Mouse (Mus musculus): Measurements from ENCODE around the gene Zfp579. TPM values are rescaled to one million over a fixed set of nuclear protein-coding genes. Genes with fewer than 3 reads are reported as not detected.

Zfp579 gene
- total and polyA plus RNA-seq, 3 experiments, result 12.3 to 51.8 (median 14.0) TPM

GRCm38 (mm10) chr7:4937392-4937791 lies 58.6 kb downstream of the Zfp579 start:
- Histone ChIP-seq H3K4me3 (no peak overlapping the region), H3K79me2 (replicated peaks; ENCODE audit: control insufficient read depth, insufficient read depth, low read length) (no peaks in the 10 kb centered on the region), H3K36me3 (ENCODE audit: control insufficient read depth, insufficient read depth, low read length) (no peaks in the 10 kb centered on the region), H3K27me3 (ENCODE audit: control insufficient read depth, insufficient read depth, low read length) (no peaks in the 10 kb centered on the region), H3K27ac (no peak overlapping the region), H3K4me1 (ENCODE audit: control insufficient read depth, insufficient read depth, low read length) (no peaks in the 10 kb centered on the region), H3K9ac (ENCODE audit: low read depth, low read length) (no peak overlapping the region)
- TF ChIP-seq EP300 (IDR thresholded peaks at IDR 0.05; ENCODE audit: insufficient read depth, low read depth, low read length) (no peak), POLR2A (IDR thresholded peaks at IDR 0.05; ENCODE audit: insufficient read depth, low read depth, low read length) (no peak), CTCF (IDR thresholded peaks at IDR 0.05) (no peak)
- DNase-seq, result no peak
- 70% methylated on average over 11 of the region's 11 CpGs for WGBS
- intact Hi-C loops (cut with DNase I), result loop anchor here (10.0 kb wide), 1 partner anchor 313 kb away; no protein-coding TSS in a partner anchor

GRCm38 (mm10) chr7:4936832-4937231 lies 59.1 kb downstream of the Zfp579 start:
- no peak overlapping the region for H3K27ac ChIP-seq
- no peaks in the 10 kb centered on the region for H3K79me2 ChIP-seq (replicated peaks; ENCODE audit: control insufficient read depth, insufficient read depth, low read length)
- no peaks in the 10 kb centered on the region for H3K36me3 ChIP-seq (ENCODE audit: control insufficient read depth, insufficient read depth, low read length)
- no peak overlapping the region for H3K9ac ChIP-seq (ENCODE audit: low read depth, low read length)
- H3K4me3 ChIP-seq, result no peak overlapping the region
- DNase-seq, result no peak
- intact Hi-C loops (cut with DNase I), result loop anchor here (10.0 kb wide), 1 partner anchor 312 kb away; no protein-coding TSS in a partner anchor
- TF ChIP-seq POLR2A (IDR thresholded peaks at IDR 0.05; ENCODE audit: insufficient read depth, low read depth, low read length), result no peak
- TF ChIP-seq CTCF (IDR thresholded peaks at IDR 0.05), result no peak
- TF ChIP-seq EP300 (IDR thresholded peaks at IDR 0.05; ENCODE audit: insufficient read depth, low read depth, low read length), result no peak
- no peaks in the 10 kb centered on the region for H3K27me3 ChIP-seq (ENCODE audit: control insufficient read depth, insufficient read depth, low read length)
- 42% methylated on average over 10 of the region's 10 CpGs for WGBS
- no peaks in the 10 kb centered on the region for H3K4me1 ChIP-seq (ENCODE audit: control insufficient read depth, insufficient read depth, low read length)

GRCm38 (mm10) chr7:4934160-4934914 lies 61.6 kb downstream of the Zfp579 start:
- TF ChIP-seq CTCF (IDR thresholded peaks at IDR 0.05) (peak; percentile 30; the same call in 1 of the 2 replicates), POLR2A (IDR thresholded peaks at IDR 0.05; ENCODE audit: insufficient read depth, low read depth, low read length) (no peak)
- intact Hi-C loops (cut with DNase I), result loop anchor here (10.0 kb wide), 1 partner anchor 310 kb away; no protein-coding TSS in a partner anchor
- DNase-seq, result no peak
- no peaks in the 10 kb centered on the region for H3K27me3 ChIP-seq (ENCODE audit: control insufficient read depth, insufficient read depth, low read length)
- H3K9ac ChIP-seq (ENCODE audit: low read depth, low read length), result no peak overlapping the region
- no peaks in the 10 kb centered on the region for H3K4me1 ChIP-seq (ENCODE audit: control insufficient read depth, insufficient read depth, low read length)
- no peak overlapping the region for H3K27ac ChIP-seq
- H3K79me2 ChIP-seq (replicated peaks; ENCODE audit: control insufficient read depth, insufficient read depth, low read length), result no peaks in the 10 kb centered on the region
- H3K4me3 ChIP-seq, result no peak overlapping the region
- H3K36me3 ChIP-seq (ENCODE audit: control insufficient read depth, insufficient read depth, low read length), result no peaks in the 10 kb centered on the region
- WGBS, result 71% methylated on average over 4 of the region's 4 CpGs

Other genes with a start within 250 kb of the Zfp579 start
Only the 30 nearest of the 31 such genes appear.
- gene Fam71e2, start 224.9 kb downstream of the Zfp579 start, total RNA-seq (2021), result not detected
- 0.09 and 0.35 TPM in 2 replicates for gene Fam71e2, start 224.9 kb downstream of the Zfp579 start, polyA plus RNA-seq (2012; rRNA removed)
- gene Il11, start 213.3 kb downstream of the Zfp579 start, total RNA-seq (2021), result not detected
- 0.15 TPM in 1 of 2 replicates, not detected in the other for gene Il11, start 213.3 kb downstream of the Zfp579 start, polyA plus RNA-seq (2012; rRNA removed)
- not detected for gene Tmem190, start 213.2 kb downstream of the Zfp579 start, total RNA-seq (2021)
- gene Tmem190, start 213.2 kb downstream of the Zfp579 start, polyA plus RNA-seq (2012; rRNA removed), result 0.29 TPM in 1 of 2 replicates, not detected in the other
- gene Tmem238, start 206.5 kb downstream of the Zfp579 start, total RNA-seq (2021), result 1 to 10 TPM; 5.3 to 5.4 TPM
- 2.2 and 4.3 TPM in 2 replicates for gene Tmem238, start 206.5 kb downstream of the Zfp579 start, polyA plus RNA-seq (2012; rRNA removed)
- gene Rpl28, start 203.3 kb downstream of the Zfp579 start, total RNA-seq (2021), result 100 to 1,000 TPM; 492 to 575 TPM
- 135 and 202 TPM in 2 replicates for gene Rpl28, start 203.3 kb downstream of the Zfp579 start, polyA plus RNA-seq (2012; rRNA removed)
- gene Ube2s, start 183.6 kb downstream of the Zfp579 start, total RNA-seq (2021), result 10 to 100 TPM; 85.1 to 99.1 TPM
- gene Ube2s, start 183.6 kb downstream of the Zfp579 start, polyA plus RNA-seq (2012; rRNA removed), result 167 and 265 TPM in 2 replicates
- gene Shisa7, start 151.5 kb downstream of the Zfp579 start, total RNA-seq (2021), result under 1 TPM in 1 of 2 experiments, not detected in 1; 0.07 TPM
- gene Shisa7, start 151.5 kb downstream of the Zfp579 start, polyA plus RNA-seq (2012; rRNA removed), result 0.09 and 0.12 TPM in 2 replicates
- 1 to 10 TPM; 3.5 to 3.8 TPM for gene Isoc2b, start 125.9 kb downstream of the Zfp579 start, total RNA-seq (2021)
- 10.0 and 10.3 TPM in 2 replicates for gene Isoc2b, start 125.9 kb downstream of the Zfp579 start, polyA plus RNA-seq (2012; rRNA removed)
- gene Isoc2a, start 119.0 kb downstream of the Zfp579 start, total RNA-seq (2021), result 10 to 100 TPM; 48.9 to 55.5 TPM
- 29.3 and 30.6 TPM in 2 replicates for gene Isoc2a, start 119.0 kb downstream of the Zfp579 start, polyA plus RNA-seq (2012; rRNA removed)
- gene Gm36210, start 89.6 kb downstream of the Zfp579 start, total RNA-seq (2021), result under 1 TPM in 1 of 2 experiments, not detected in 1; 0.18 TPM
- gene Gm36210, start 89.6 kb downstream of the Zfp579 start, polyA plus RNA-seq (2012; rRNA removed), result 0.20 and 0.29 TPM in 2 replicates
- gene Zfp628, start 80.9 kb downstream of the Zfp579 start, total RNA-seq (2021), result 1 to 10 TPM; 6.8 to 9.4 TPM
- 6.1 and 7.5 TPM in 2 replicates for gene Zfp628, start 80.9 kb downstream of the Zfp579 start, polyA plus RNA-seq (2012; rRNA removed)
- gene Nat14, start 74.1 kb downstream of the Zfp579 start, total RNA-seq (2021), result 1 to 10 TPM; 5.6 to 5.8 TPM
- gene Nat14, start 74.1 kb downstream of the Zfp579 start, polyA plus RNA-seq (2012; rRNA removed), result 3.5 TPM in 2 replicates
- 1 to 10 TPM; 1.7 to 2.9 TPM for gene Ssc5d, start 70.4 kb downstream of the Zfp579 start, total RNA-seq (2021)
- gene Ssc5d, start 70.4 kb downstream of the Zfp579 start, polyA plus RNA-seq (2012; rRNA removed), result 5.9 and 6.4 TPM in 2 replicates
- gene Sbk2, start 31.8 kb downstream of the Zfp579 start, total RNA-seq (2021), result 10 to 100 TPM; 26.5 to 35.6 TPM
- 85.0 and 119 TPM in 2 replicates for gene Sbk2, start 31.8 kb downstream of the Zfp579 start, polyA plus RNA-seq (2012; rRNA removed)
- 10 to 100 TPM; 39.4 to 46.1 TPM for gene Sbk3, start 25.0 kb downstream of the Zfp579 start, total RNA-seq (2021)
- 66.1 and 72.5 TPM in 2 replicates for gene Sbk3, start 25.0 kb downstream of the Zfp579 start, polyA plus RNA-seq (2012; rRNA removed)
- gene Zfp524, start 18.3 kb upstream of the Zfp579 start, total RNA-seq (2021), result 1 to 10 TPM; 8.7 to 9.2 TPM
- gene Zfp524, start 18.3 kb upstream of the Zfp579 start, polyA plus RNA-seq (2012; rRNA removed), result 14.7 and 17.7 TPM in 2 replicates
- 10 to 100 TPM; 17.9 to 20.4 TPM for gene Fiz1, start 18.5 kb upstream of the Zfp579 start, total RNA-seq (2021)
- 18.2 and 20.4 TPM in 2 replicates for gene Fiz1, start 18.5 kb upstream of the Zfp579 start, polyA plus RNA-seq (2012; rRNA removed)
- gene Gm44973, start 19.3 kb upstream of the Zfp579 start, total RNA-seq (2021), result not detected
- gene Gm44973, start 19.3 kb upstream of the Zfp579 start, polyA plus RNA-seq (2012; rRNA removed), result not detected in 2 replicates
- 10 to 100 TPM; 13.8 to 13.9 TPM for gene Zfp865, start 24.2 kb upstream of the Zfp579 start, total RNA-seq (2021)
- 13.5 and 16.9 TPM in 2 replicates for gene Zfp865, start 24.2 kb upstream of the Zfp579 start, polyA plus RNA-seq (2012; rRNA removed)
- gene Ccdc106, start 24.4 kb upstream of the Zfp579 start, total RNA-seq (2021), result under 1 TPM in 1 of 2 experiments, not detected in 1; 0.25 TPM
- 0.53 TPM in 1 of 2 replicates, not detected in the other for gene Ccdc106, start 24.4 kb upstream of the Zfp579 start, polyA plus RNA-seq (2012; rRNA removed)
- not detected for gene 4632433K11Rik, start 38.0 kb upstream of the Zfp579 start, total RNA-seq (2021)
- gene 4632433K11Rik, start 38.0 kb upstream of the Zfp579 start, polyA plus RNA-seq (2012; rRNA removed), result not detected in 2 replicates
- gene Zfp784, start 42.3 kb upstream of the Zfp579 start, total RNA-seq (2021), result 1 to 10 TPM; 5.0 to 5.6 TPM
- gene Zfp784, start 42.3 kb upstream of the Zfp579 start, polyA plus RNA-seq (2012; rRNA removed), result 6.7 and 7.0 TPM in 2 replicates
- 1 to 10 TPM; 3.4 to 4.4 TPM for gene Zfp580, start 55.4 kb upstream of the Zfp579 start, total RNA-seq (2021)
- 7.4 and 12.7 TPM in 2 replicates for gene Zfp580, start 55.4 kb upstream of the Zfp579 start, polyA plus RNA-seq (2012; rRNA removed)
- gene U2af2, start 66.0 kb upstream of the Zfp579 start, total RNA-seq (2021), result 10 to 100 TPM; 65.6 to 68.5 TPM
- 84.4 and 118 TPM in 2 replicates for gene U2af2, start 66.0 kb upstream of the Zfp579 start, polyA plus RNA-seq (2012; rRNA removed)
- gene Epn1, start 84.1 kb upstream of the Zfp579 start, total RNA-seq (2021), result 100 to 1,000 TPM; 160 to 192 TPM
- gene Epn1, start 84.1 kb upstream of the Zfp579 start, polyA plus RNA-seq (2012; rRNA removed), result 174 and 181 TPM in 2 replicates
- not detected for gene Rfpl4, start 120.8 kb upstream of the Zfp579 start, total RNA-seq (2021)
- gene Rfpl4, start 120.8 kb upstream of the Zfp579 start, polyA plus RNA-seq (2012; rRNA removed), result not detected in 2 replicates
- gene Rasl2-9, start 129.8 kb upstream of the Zfp579 start, total RNA-seq (2021), result 1 to 10 TPM; 6.2 to 8.1 TPM
- gene Rasl2-9, start 129.8 kb upstream of the Zfp579 start, polyA plus RNA-seq (2012; rRNA removed), result 3.9 and 5.7 TPM in 2 replicates
- gene Vmn1r55, start 153.5 kb upstream of the Zfp579 start, total RNA-seq (2021), result not detected
- gene Vmn1r55, start 153.5 kb upstream of the Zfp579 start, polyA plus RNA-seq (2012; rRNA removed), result not detected in 2 replicates
- not detected for gene Vmn1r56, start 200.6 kb upstream of the Zfp579 start, total RNA-seq (2021)
- gene Vmn1r56, start 200.6 kb upstream of the Zfp579 start, polyA plus RNA-seq (2012; rRNA removed), result not detected in 2 replicates
- not detected for gene Vmn1r57, start 222.3 kb upstream of the Zfp579 start, total RNA-seq (2021)
- not detected in 2 replicates for gene Vmn1r57, start 222.3 kb upstream of the Zfp579 start, polyA plus RNA-seq (2012; rRNA removed)